Mouse (Mus musculus): ENCODE data around the gene Lamc1. TPM values are rescaled to one million over a fixed set of nuclear protein-coding genes. Genes with fewer than 3 reads are reported as not detected.

Lamc1 gene
- polyA plus RNA-seq, 1 experiment, result 22.8 TPM

DNA sequence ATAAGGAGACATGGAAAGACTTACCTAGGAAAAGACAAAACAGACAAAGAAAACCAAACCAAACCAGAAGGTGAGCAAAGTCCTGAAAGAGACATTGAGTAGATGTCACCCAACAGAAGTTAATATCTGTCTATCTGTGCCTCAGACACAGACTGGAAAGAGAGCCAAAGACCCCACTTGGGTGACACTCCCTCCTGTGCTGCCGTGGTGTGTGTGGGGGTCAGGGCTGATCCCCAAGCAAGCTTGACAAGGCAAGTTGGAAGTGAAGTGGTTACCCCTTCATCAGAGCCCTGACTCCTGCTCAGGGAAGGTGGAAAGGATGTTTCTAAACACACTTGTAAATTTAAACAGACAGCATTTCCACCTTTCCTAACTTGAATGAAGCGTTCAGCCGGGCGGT is 140.2 kb downstream of the Lamc1 start:
- Histone ChIP-seq H3K4me1 (ENCODE audit: control insufficient read depth, insufficient read depth, insufficient read length, low read length) (peaks cover 2% of the 10 kb centered on the region; the same call in 1 of the 2 replicates), H3K36me3 (ENCODE audit: control insufficient read depth, insufficient read depth, low read length) (no peaks in the 10 kb centered on the region), H3K4me3 (ENCODE audit: low read depth, low read length) (no peak overlapping the region), H3K27me3 (ENCODE audit: control insufficient read depth, insufficient read depth, low read length) (no peaks in the 10 kb centered on the region), H3K27ac (ENCODE audit: insufficient read depth, low read depth, low read length) (no peak overlapping the region)
- TF ChIP-seq CTCF (IDR thresholded peaks at IDR 0.05; ENCODE audit: extremely low read depth, insufficient read length, insufficient replicate concordance, low read depth, low read length) (no peak), POLR2A (IDR thresholded peaks at IDR 0.05; ENCODE audit: low read depth, low read length) (no peak)
- 95% methylated on average over 4 of the region's 4 CpGs for WGBS

GRCm38 (mm10) chr1:153191943-153192329 is 140.7 kb downstream of the Lamc1 start:
- 5% methylated on average over 5 of the region's 5 CpGs for WGBS
- Histone ChIP-seq H3K27me3 (ENCODE audit: control insufficient read depth, insufficient read depth, low read length) (no peaks in the 10 kb centered on the region), H3K27ac (ENCODE audit: insufficient read depth, low read depth, low read length) (no peak overlapping the region), H3K36me3 (ENCODE audit: control insufficient read depth, insufficient read depth, low read length) (no peaks in the 10 kb centered on the region), H3K4me3 (ENCODE audit: low read depth, low read length) (no peak overlapping the region), H3K4me1 (ENCODE audit: control insufficient read depth, insufficient read depth, insufficient read length, low read length) (peaks cover 2% of the 10 kb centered on the region; the same call in 1 of the 2 replicates)
- TF ChIP-seq POLR2A (IDR thresholded peaks at IDR 0.05; ENCODE audit: low read depth, low read length) (no peak), CTCF (IDR thresholded peaks at IDR 0.05; ENCODE audit: extremely low read depth, insufficient read length, insufficient replicate concordance, low read depth, low read length) (no peak)

DNA sequence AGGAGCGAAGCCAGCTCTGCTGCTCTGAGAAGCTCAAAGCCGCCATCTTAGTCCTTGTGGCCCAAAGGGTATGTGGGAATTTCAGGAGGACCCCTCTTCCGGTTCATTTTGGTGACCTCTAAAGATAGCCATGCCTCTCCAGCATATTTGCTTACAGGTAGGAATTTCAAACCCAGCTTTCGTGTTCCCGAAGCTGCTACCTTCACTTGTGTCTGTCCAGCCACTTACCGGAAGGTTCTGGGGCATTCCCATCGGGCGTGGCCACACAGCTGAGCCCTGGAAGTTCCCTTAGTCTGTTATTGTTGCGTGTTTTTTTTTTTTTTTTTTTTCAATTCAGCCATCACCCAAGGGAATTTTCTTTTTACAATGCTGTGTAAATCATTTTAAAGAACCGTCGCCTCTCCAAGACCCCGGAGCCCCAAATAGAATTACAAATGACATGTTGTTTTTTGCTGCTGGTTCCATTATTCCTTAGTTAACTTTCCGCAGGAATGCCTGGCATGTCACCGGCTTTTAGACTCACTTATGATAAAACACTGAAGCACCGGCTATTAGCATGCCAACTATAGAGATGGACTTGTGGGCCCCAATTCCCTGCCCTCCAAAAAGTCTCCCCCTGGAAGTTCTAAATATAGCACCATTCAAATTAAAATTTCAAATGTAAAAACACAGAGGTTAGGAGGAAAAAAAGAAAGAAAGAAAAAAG is 141.2 kb downstream of the Lamc1 start:
- WGBS, result 62% methylated on average over 15 of the region's 15 CpGs
- TF ChIP-seq POLR2A (IDR thresholded peaks at IDR 0.05; ENCODE audit: low read depth, low read length) (no peak), CTCF (IDR thresholded peaks at IDR 0.05; ENCODE audit: extremely low read depth, insufficient read length, insufficient replicate concordance, low read depth, low read length) (no peak)
- no peaks in the 10 kb centered on the region for H3K27me3 ChIP-seq (ENCODE audit: control insufficient read depth, insufficient read depth, low read length)
- H3K4me3 ChIP-seq (ENCODE audit: low read depth, low read length), result no peak overlapping the region
- no peak overlapping the region for H3K27ac ChIP-seq (ENCODE audit: insufficient read depth, low read depth, low read length)
- H3K4me1 ChIP-seq (ENCODE audit: control insufficient read depth, insufficient read depth, insufficient read length, low read length), result peaks cover 2% of the 10 kb centered on the region; the same call in 1 of the 2 replicates
- no peaks in the 10 kb centered on the region for H3K36me3 ChIP-seq (ENCODE audit: control insufficient read depth, insufficient read depth, low read length)

DNA sequence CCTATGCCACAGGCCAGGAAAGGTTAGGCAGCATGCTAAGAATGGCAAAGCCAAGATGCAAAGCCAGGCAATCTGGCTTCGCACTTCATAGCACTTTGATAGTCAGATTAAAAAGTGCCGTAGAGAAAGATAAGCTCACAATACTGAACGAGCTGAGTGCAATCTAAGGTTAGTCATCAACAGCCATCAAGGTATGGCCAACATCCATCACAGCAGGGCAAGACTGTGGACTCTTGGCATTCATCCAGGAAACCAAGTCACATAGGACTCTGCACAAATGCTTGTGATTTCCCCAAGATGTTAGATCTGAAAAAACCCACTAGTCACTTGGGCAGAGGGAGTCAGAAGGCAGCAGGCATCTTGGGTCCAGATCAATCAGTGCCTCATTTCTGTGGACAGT is 144.5 kb downstream of the Lamc1 start:
- H3K27me3 ChIP-seq (ENCODE audit: control insufficient read depth, insufficient read depth, low read length), result no peaks in the 10 kb centered on the region
- TF ChIP-seq POLR2A (IDR thresholded peaks at IDR 0.05; ENCODE audit: low read depth, low read length), result no peak
- no peak for TF ChIP-seq CTCF (IDR thresholded peaks at IDR 0.05; ENCODE audit: extremely low read depth, insufficient read length, insufficient replicate concordance, low read depth, low read length)
- no peak overlapping the region for H3K4me3 ChIP-seq (ENCODE audit: low read depth, low read length)
- no peak overlapping the region for H3K27ac ChIP-seq (ENCODE audit: insufficient read depth, low read depth, low read length)
- WGBS, result 24% methylated on average over 3 of the region's 3 CpGs
- H3K4me1 ChIP-seq (ENCODE audit: control insufficient read depth, insufficient read depth, insufficient read length, low read length), result peaks cover 5% of the 10 kb centered on the region
- no peaks in the 10 kb centered on the region for H3K36me3 ChIP-seq (ENCODE audit: control insufficient read depth, insufficient read depth, low read length)

- no peak within 1 kb of the TSS for H3K27ac ChIP-seq (ENCODE audit: insufficient read depth, low read depth, low read length)
- no peaks in the 10 kb centered on the region for H3K36me3 ChIP-seq (ENCODE audit: control insufficient read depth, insufficient read depth, low read length)
- H3K4me3 ChIP-seq (ENCODE audit: low read depth, low read length), result peak within 1 kb of the TSS; percentile 64
- TF ChIP-seq CTCF (IDR thresholded peaks at IDR 0.05; ENCODE audit: extremely low read depth, insufficient read length, insufficient replicate concordance, low read depth, low read length) (no peak), POLR2A (IDR thresholded peaks at IDR 0.05; ENCODE audit: low read depth, low read length) (peak; percentile 66)
- peaks cover 5% of the 10 kb centered on the region for H3K4me1 ChIP-seq (ENCODE audit: control insufficient read depth, insufficient read depth, insufficient read length, low read length)
- H3K27me3 ChIP-seq (ENCODE audit: control insufficient read depth, insufficient read depth, low read length), result no peaks in the 10 kb centered on the region
- 5% methylated on average over 46 of the region's 46 CpGs for WGBS
Observed at GRCm38 (mm10) chr1:153185828-153186803, 146.5 kb downstream of the Lamc1 start, which contains the start of gene Lamc2. Lamc2 (minus strand) TSS chr1:153186447.

DNA sequence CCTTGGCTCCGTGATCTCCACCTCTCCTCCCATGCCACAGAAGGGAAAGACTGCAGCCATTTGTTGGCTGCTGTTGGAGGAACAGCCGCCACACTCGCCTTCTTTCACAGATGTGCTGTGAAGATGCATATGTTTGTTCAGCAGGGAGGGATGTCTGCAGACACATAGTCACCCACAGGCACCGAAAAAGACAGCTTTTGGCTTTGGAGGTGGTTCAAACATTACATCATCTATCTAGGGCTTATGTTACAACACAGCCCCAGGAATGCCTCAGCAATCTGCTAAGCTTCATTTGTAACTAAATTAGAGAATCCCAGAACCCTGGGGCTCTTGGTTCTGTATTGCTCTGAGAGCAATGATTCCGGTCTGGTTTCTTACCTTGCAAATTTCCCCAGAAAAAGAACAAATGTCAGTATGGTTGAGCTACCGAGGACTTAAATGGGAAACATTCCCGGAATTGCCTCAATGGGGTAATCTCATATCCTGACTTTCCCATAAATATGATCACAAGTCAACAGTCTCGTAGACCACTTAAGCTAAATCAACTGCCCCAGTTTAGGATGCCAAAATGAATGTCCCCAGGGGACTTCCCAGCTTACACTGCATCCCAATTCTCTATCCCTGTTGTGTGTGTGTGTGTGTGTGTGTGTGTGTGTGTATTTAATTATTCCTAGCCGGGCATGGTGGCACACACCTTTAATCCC is 151.8 kb downstream of the Lamc1 start:
- Histone ChIP-seq H3K27ac (ENCODE audit: insufficient read depth, low read depth, low read length) (no peak overlapping the region), H3K4me3 (ENCODE audit: low read depth, low read length) (no peak overlapping the region), H3K36me3 (ENCODE audit: control insufficient read depth, insufficient read depth, low read length) (no peaks in the 10 kb centered on the region), H3K27me3 (ENCODE audit: control insufficient read depth, insufficient read depth, low read length) (no peaks in the 10 kb centered on the region; the same call in 1 of the 2 replicates), H3K4me1 (ENCODE audit: control insufficient read depth, insufficient read depth, insufficient read length, low read length) (no peaks in the 10 kb centered on the region)
- WGBS, result 71% methylated on average over 9 of the region's 9 CpGs
- TF ChIP-seq POLR2A (IDR thresholded peaks at IDR 0.05; ENCODE audit: low read depth, low read length) (no peak), CTCF (IDR thresholded peaks at IDR 0.05; ENCODE audit: extremely low read depth, insufficient read length, insufficient replicate concordance, low read depth, low read length) (no peak)

Measured in small intestine, adult 2 months (tissue).